Mouse (Mus musculus) embryonic facial prominence, embryonic 14.5 days (tissue): Measurements from ENCODE around the gene Wdr78. TPM values are rescaled to one million over a fixed set of nuclear protein-coding genes. Genes with fewer than 3 reads are reported as not detected.

Source experiments
- ATAC-seq: fragments of 200-750 bp; cut with Nextera tagmentation; 2 replicates; pipeline ENCODE4 v1.8.0; 2017; ENCODE audit warnings: low read depth, moderate number of reproducible peaks, moderate TSS enrichment
- DNase-seq: peaks from one replicate; pipeline ENCODE4 v3.0.0-alpha.2; 2015; ENCODE audit warnings: low spot score
- H3K27ac ChIP-seq: fragments of 300-500 bp; sonication (generic); replicated peaks from 2 replicates; pipeline ENCODE4 v1.5.1; 2014; ENCODE audit warnings: low read depth, mild to moderate bottlenecking, low read length, moderate library complexity
- H3K27me3 ChIP-seq: fragments of 300-500 bp; sonication (generic); replicated peaks from 2 replicates; pipeline ENCODE4 v1.6.1; 2014; ENCODE audit warnings: low read length; ENCODE audit not compliant: control insufficient read depth, insufficient read depth
- H3K36me3 ChIP-seq: fragments of 300-500 bp; sonication (generic); 2 replicates; pipeline ENCODE4 v1.6.1; 2014; ENCODE audit warnings: low read length, mixed read lengths; ENCODE audit not compliant: control insufficient read depth, insufficient read depth
- H3K4me1 ChIP-seq: fragments of 300-500 bp; sonication (generic); 2 replicates; pipeline ENCODE4 v1.6.1; 2014; ENCODE audit warnings: antibody characterized with exemption, low read length; ENCODE audit not compliant: control insufficient read depth, insufficient read depth
- H3K4me2 ChIP-seq: fragments of 300-500 bp; sonication (generic); 2 replicates; pipeline ENCODE4 v1.6.1; 2014; ENCODE audit warnings: low read depth, mild to moderate bottlenecking, low read length, moderate library complexity, mixed read lengths
- H3K4me3 ChIP-seq: fragments of 300-500 bp; sonication (generic); 2 replicates; pipeline ENCODE4 v1.5.1; 2014; ENCODE audit warnings: low read depth, mild to moderate bottlenecking, low read length
- H3K9ac ChIP-seq: fragments of 300-500 bp; sonication (generic); 2 replicates; pipeline ENCODE4 v1.6.1; 2014; ENCODE audit warnings: low read depth, mild to moderate bottlenecking, low read length, moderate library complexity, mixed read lengths
- H3K9me3 ChIP-seq: fragments of 300-500 bp; sonication (generic); 2 replicates; pipeline ENCODE4 v1.6.1; 2016; ENCODE audit warnings: low read length; ENCODE audit not compliant: control insufficient read depth
- WGBS: fragments of 180-500 bp; shearing (Covaris S2); extraction: QIAGEN DNeasy Blood & Tissue Kit; methylation state at CpG from one replicate; pipeline ENCODE4 v1.1.7; 2014; 5-methylcytosine and 5-hydroxymethylcytosine counted together
- polyA plus RNA-seq: library from polyadenylated mRNA; unstranded; fragments of >200 nt; fragmentation: Nextera tagmentation; extraction: Ambion mirVana; gene quantifications from 2 replicates; pipeline ENCODE4 v1.2.1, GENCODE M21; 2014

The Wdr78 gene
- polyA plus RNA-seq, 1 experiment from 2014 or later: 3.9 TPM

DNA sequence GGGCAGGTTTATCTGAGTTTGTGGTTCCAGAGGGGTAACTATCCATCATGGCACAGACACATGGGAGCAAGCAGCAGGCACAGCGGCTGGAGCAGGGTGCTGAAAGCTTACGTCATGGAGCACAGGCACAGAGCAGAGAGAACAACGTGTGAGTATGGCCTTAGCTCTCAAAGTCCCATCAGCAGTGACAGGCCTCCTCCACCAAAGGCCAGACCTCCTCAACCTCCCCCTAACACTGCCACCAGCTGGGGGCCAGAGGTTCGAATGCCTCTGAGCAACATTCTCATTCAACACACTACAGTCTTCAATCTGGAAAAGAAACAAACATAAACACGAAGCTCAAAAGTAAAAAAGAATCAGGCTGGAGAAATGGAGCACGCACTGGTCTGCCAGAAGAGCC is 125.8 kb downstream of the Wdr78 start:
- 73% methylated on average over 6 of the region's 6 CpGs for WGBS
- H3K4me1 ChIP-seq: 0 out of 2 replicates have a peak, but pooled peaks cover 2% of the 10 kb centered on the region
- DNase-seq: no peak
- H3K27me3 ChIP-seq: no peaks in the 10 kb centered on the region
- no peaks in the 10 kb centered on the region for H3K36me3 ChIP-seq
- no peak overlapping the region for H3K27ac ChIP-seq
- H3K4me2 ChIP-seq: no peak overlapping the region
- H3K9ac ChIP-seq: no peak overlapping the region
- ATAC-seq: no peak
- no peak overlapping the region for H3K4me3 ChIP-seq
- no peaks in the 10 kb centered on the region for H3K9me3 ChIP-seq

Other genes starting within 250 kb of the Wdr78 start
- gene Tctex1d1, start 135.9 kb downstream of the Wdr78 start, polyA plus RNA-seq: 0.94 and 1.2 TPM in 2 replicates
- not detected in 2 replicates for gene Insl5, start 87.7 kb downstream of the Wdr78 start, polyA plus RNA-seq
- 34.0 and 36.1 TPM in 2 replicates for gene Mier1, start 165 bp downstream of the Wdr78 start, polyA plus RNA-seq
- gene Slc35d1, start 100.6 kb upstream of the Wdr78 start, polyA plus RNA-seq: 13.4 and 13.8 TPM in 2 replicates
- gene 4921539E11Rik, start 176.3 kb upstream of the Wdr78 start, polyA plus RNA-seq: not detected in 2 replicates
- 16.0 and 18.6 TPM in 2 replicates for gene Oma1, start 199.3 kb upstream of the Wdr78 start, polyA plus RNA-seq